In genomic region chr19:41992971-41993370, GRCm38 (mm10) we compare ENCODE assay signal across 26 mouse cellular contexts. TPM values are rescaled to one million over a fixed set of nuclear protein-coding genes. Genes with fewer than 3 reads are reported as not detected.
DNase-seq lines count a peak whose midpoint lies in the region; ATAC-seq and TF ChIP-seq lines count a peak whose summit lies in the region.
"Had no signal": no experiment of that assay in that cellular context is flagged by ENCODE, and none has a peak within 500 bp of the region (broad histone marks: within the 10 kb centered on the region; RNA-seq: fewer than 3 reads in every experiment).

No protein-coding gene starts in this region.

- H3K4me3 ChIP-seq in gastrocnemius, adult 2 months, result no peak overlapping the region
- H3K4me3 ChIP-seq in kidney, postnatal 0 days (replicated peaks; ENCODE audit: low read depth, low read length), result no peak overlapping the region
- no peak overlapping the region for H3K4me3 ChIP-seq in stomach, embryonic 15.5 days (replicated peaks)
- no peak overlapping the region for H3K4me3 ChIP-seq in stomach, postnatal 0 days (ENCODE audit: low read depth, low read length)
- no peak overlapping the region for H3K4me3 ChIP-seq in myocyte
- H3K4me3 ChIP-seq: embryonic facial prominence, embryonic 15.5 days; forebrain, embryonic 13.5 days; heart, embryonic 15.5 days; hindbrain, embryonic 12.5 days; midbrain, embryonic 13.5 days had no signal

- peak overlapping the region; percentile 6; the same call in 1 of the 2 replicates for H3K4me2 ChIP-seq in kidney, postnatal 0 days (ENCODE audit: low read length)
- no peak overlapping the region for H3K4me2 ChIP-seq in stomach, embryonic 15.5 days
- H3K4me2 ChIP-seq in stomach, postnatal 0 days (replicated peaks; ENCODE audit: low read depth), result no peak overlapping the region
- H3K4me2 ChIP-seq in myocyte (ENCODE audit: low read depth), result peak overlapping the region; percentile 71
- H3K4me2 ChIP-seq: embryonic facial prominence, embryonic 15.5 days; forebrain, embryonic 13.5 days; heart, embryonic 15.5 days; hindbrain, embryonic 12.5 days; midbrain, embryonic 13.5 days had no signal

- no peak overlapping the region for H3ac ChIP-seq in myocyte (ENCODE audit: control insufficient read depth, insufficient read length)

- peaks cover 32% of the 10 kb centered on the region for H3K4me1 ChIP-seq in kidney, postnatal 0 days (replicated peaks; ENCODE audit: insufficient read depth, low read length)
- peaks cover 15% of the 10 kb centered on the region for H3K4me1 ChIP-seq in stomach, embryonic 15.5 days
- peaks cover 4% of the 10 kb centered on the region; the same call in 1 of the 2 replicates for H3K4me1 ChIP-seq in stomach, postnatal 0 days (replicated peaks; ENCODE audit: control insufficient read depth, insufficient read depth)

- H3K27me3 ChIP-seq in kidney, postnatal 0 days (ENCODE audit: insufficient read depth, low read length), result no peaks in the 10 kb centered on the region
- no peaks in the 10 kb centered on the region for H3K27me3 ChIP-seq in stomach, embryonic 15.5 days (replicated peaks)
- no peaks in the 10 kb centered on the region for H3K27me3 ChIP-seq in stomach, postnatal 0 days (ENCODE audit: control insufficient read depth, insufficient read depth, low read length)
- H3K27me3 ChIP-seq in myocyte (ENCODE audit: control insufficient read depth, insufficient read depth, insufficient read length), result no peaks in the 10 kb centered on the region
- H3K27me3 ChIP-seq: embryonic facial prominence, embryonic 15.5 days; forebrain, embryonic 13.5 days; heart, embryonic 15.5 days; hindbrain, embryonic 12.5 days; midbrain, embryonic 13.5 days had no signal

- peaks cover 91% of the 10 kb centered on the region for H3K79me2 ChIP-seq in myocyte (ENCODE audit: control insufficient read depth, insufficient read depth)

- H3K9ac ChIP-seq in kidney, postnatal 0 days (ENCODE audit: low read depth, low read length), result no peak overlapping the region
- no peak overlapping the region for H3K9ac ChIP-seq in stomach, embryonic 15.5 days
- H3K9ac ChIP-seq in stomach, postnatal 0 days (ENCODE audit: low read length), result no peak overlapping the region
- H3K9ac ChIP-seq: embryonic facial prominence, embryonic 15.5 days; heart, embryonic 15.5 days; hindbrain, embryonic 12.5 days; midbrain, embryonic 13.5 days had no signal

- no peak for TF ChIP-seq POLR2A in myocyte (IDR thresholded peaks at IDR 0.05; ENCODE audit: insufficient read length, low read depth)

- intact Hi-C loops in gastrocnemius, adult 2 months (cut with DNase I), result no loop called here

- TF ChIP-seq CTCF in gastrocnemius, adult 2 months (IDR thresholded peaks at IDR 0.05), result no peak
- no peak for TF ChIP-seq CTCF in kidney, postnatal 0 days (IDR thresholded peaks at IDR 0.05; ENCODE audit: low read depth)
- TF ChIP-seq CTCF in stomach, postnatal 0 days (IDR thresholded peaks at IDR 0.05; ENCODE audit: low read depth), result no peak

- H3K36me3 ChIP-seq in kidney, postnatal 0 days (ENCODE audit: insufficient read depth, low read length), result no peaks in the 10 kb centered on the region
- H3K36me3 ChIP-seq in stomach, embryonic 15.5 days, result no peaks in the 10 kb centered on the region
- no peaks in the 10 kb centered on the region for H3K36me3 ChIP-seq in stomach, postnatal 0 days (ENCODE audit: control insufficient read depth, insufficient read depth, low read length)
- peaks cover 7% of the 10 kb centered on the region for H3K36me3 ChIP-seq in myocyte (ENCODE audit: control insufficient read depth, insufficient read depth)
- H3K36me3 ChIP-seq: embryonic facial prominence, embryonic 15.5 days; heart, embryonic 15.5 days; hindbrain, embryonic 12.5 days; midbrain, embryonic 13.5 days had no signal

- no peaks in the 10 kb centered on the region for H3K9me3 ChIP-seq in kidney, postnatal 0 days (replicated peaks; ENCODE audit: low read length)
- H3K9me3 ChIP-seq in stomach, embryonic 15.5 days, result no peaks in the 10 kb centered on the region
- H3K9me3 ChIP-seq in stomach, postnatal 0 days (ENCODE audit: control insufficient read depth, low read length), result no peaks in the 10 kb centered on the region
- H3K9me3 ChIP-seq: embryonic facial prominence, embryonic 15.5 days; forebrain, embryonic 13.5 days; heart, embryonic 15.5 days; hindbrain, embryonic 12.5 days; megakaryocyte, embryonic 14.5 days; midbrain, embryonic 13.5 days had no signal

- DNase-seq in gastrocnemius, adult 2 months, result no peak
- no peak for DNase-seq in gastrocnemius, postnatal 10 days
- no peak for DNase-seq in kidney, postnatal 0 days (ENCODE audit: low spot score)
- no peak for DNase-seq in kidney, postnatal 36 days
- no peak for DNase-seq in stomach, postnatal 0 days (ENCODE audit: low spot score)
- DNase-seq in thymus, adult 18-20 months, result no peak
- DNase-seq: cerebellum, adult 11-12 months; cerebellum, adult 9-11 months; thymus, postnatal 36 days had no signal

- ATAC-seq in kidney, postnatal 0 days (replicated peaks; ENCODE audit: low FRiP score, low read depth), result no peak
- ATAC-seq in stomach, embryonic 15.5 days (ENCODE audit: insufficient read depth, low FRiP score, low read depth), result no peak
- ATAC-seq in stomach, postnatal 0 days (ENCODE audit: low FRiP score, low TSS enrichment), result no peak
- ATAC-seq: forebrain, embryonic 13.5 days; hindbrain, postnatal 0 days; intestine, embryonic 16.5 days; midbrain, embryonic 13.5 days had no signal

- 69% methylated on average over 2 of the region's 2 CpGs for WGBS in kidney, postnatal 0 days
- 63% methylated on average over 2 of the region's 2 CpGs for WGBS in stomach, embryonic 15.5 days
- 41% methylated on average over 2 of the region's 2 CpGs for WGBS in stomach, postnatal 0 days

- peak overlapping the region; percentile 50 for H3K27ac ChIP-seq in gastrocnemius, adult 2 months
- peak overlapping the region; percentile 87 for H3K27ac ChIP-seq in kidney, postnatal 0 days
- peak overlapping the region; percentile 18; the same call in 1 of the 2 replicates for H3K27ac ChIP-seq in stomach, embryonic 15.5 days
- no peak overlapping the region for H3K27ac ChIP-seq in stomach, postnatal 0 days (replicated peaks)
- H3K27ac ChIP-seq: forebrain, embryonic 13.5 days; hindbrain, embryonic 12.5 days; midbrain, embryonic 13.5 days had no signal

- TF ChIP-seq EP300 in stomach, postnatal 0 days (optimal IDR thresholded peaks at IDR 0.05), result no peak

TF ChIP-seq in myocyte, 11 proteins besides CTCF, POLR2A, EP300 and RAD21:
- no peak for TF ChIP-seq REST (IDR thresholded peaks at IDR 0.05; ENCODE audit: insufficient read depth, insufficient read length)
- no peak for TF ChIP-seq CEBPB (IDR thresholded peaks at IDR 0.05; ENCODE audit: insufficient read depth, poor library complexity, severe bottlenecking)
- no peak for TF ChIP-seq TCF12 (IDR thresholded peaks at IDR 0.05; ENCODE audit: insufficient read depth, poor library complexity, severe bottlenecking)
TF ChIP-seq in myocyte: peak in this region for 0.

RNA-seq across cellular contexts. Expression of gene Ubtd1, which starts 11.4 kb away (rescaled TPM):
- 10 to 100 TPM; 14.5 to 15.1 TPM for total RNA-seq in gastrocnemius, adult 2 months (2021)
- 10 to 100 TPM; 23.3 to 27.6 TPM for total RNA-seq in gastrocnemius, postnatal 10 days (2021)
- 31.8 and 36.6 TPM in 2 replicates for polyA plus RNA-seq in kidney, postnatal 0 days (2015; fragmentation: Nextera tagmentation; extraction: Ambion mirVana)
- polyA plus RNA-seq in stomach, embryonic 15.5 days (2015; fragmentation: Nextera tagmentation; extraction: Ambion mirVana), result 14.1 and 16.6 TPM in 2 replicates
- 21.3 and 23.5 TPM in 2 replicates for polyA plus RNA-seq in stomach, postnatal 0 days (2015; fragmentation: Nextera tagmentation; extraction: Ambion mirVana)
- polyA plus RNA-seq in myocyte (2012; fragmentation: generic; extraction: Trizol), result 141 TPM

RNA-seq across cellular contexts. Expression of gene Mms19, which starts 12.0 kb away (rescaled TPM):
- 10 to 100 TPM in 1 of 2 experiments, 1 to 10 TPM in 1; 8.8 to 10.5 TPM for total RNA-seq in gastrocnemius, adult 2 months (2021)
- total RNA-seq in gastrocnemius, postnatal 10 days (2021), result 10 to 100 TPM in 1 of 2 experiments, 1 to 10 TPM in 1; 9.2 to 12.9 TPM
- polyA plus RNA-seq in kidney, postnatal 0 days (2015; fragmentation: Nextera tagmentation; extraction: Ambion mirVana), result 23.3 and 26.1 TPM in 2 replicates
- polyA plus RNA-seq in stomach, embryonic 15.5 days (2015; fragmentation: Nextera tagmentation; extraction: Ambion mirVana), result 28.2 and 32.1 TPM in 2 replicates
- 10.2 and 11.7 TPM in 2 replicates for polyA plus RNA-seq in stomach, postnatal 0 days (2015; fragmentation: Nextera tagmentation; extraction: Ambion mirVana)
- 34.2 TPM for polyA plus RNA-seq in myocyte (2012; fragmentation: generic; extraction: Trizol)

RNA-seq across cellular contexts. Expression of gene Ankrd2, which starts 42.8 kb away (rescaled TPM):
- total RNA-seq in gastrocnemius, adult 2 months (2021), result 100 to 1,000 TPM; 154 to 235 TPM
- total RNA-seq in gastrocnemius, postnatal 10 days (2021), result 10 to 100 TPM; 65.0 to 72.7 TPM
- 0.11 and 0.13 TPM in 2 replicates for polyA plus RNA-seq in kidney, postnatal 0 days (2015; fragmentation: Nextera tagmentation; extraction: Ambion mirVana)
- 0.32 and 0.40 TPM in 2 replicates for polyA plus RNA-seq in stomach, embryonic 15.5 days (2015; fragmentation: Nextera tagmentation; extraction: Ambion mirVana)
- polyA plus RNA-seq in stomach, postnatal 0 days (2015; fragmentation: Nextera tagmentation; extraction: Ambion mirVana), result 0.11 and 0.12 TPM in 2 replicates
- 110 TPM for polyA plus RNA-seq in myocyte (2012; fragmentation: generic; extraction: Trizol)
- total RNA-seq: layer of hippocampus, postnatal 36 days had no signal
- polyA plus RNA-seq: heart, embryonic 15.5 days; hindbrain, embryonic 12.5 days; kidney, embryonic 14.5 days; large intestine, adult 2 months; small intestine, adult 2 months had no signal

RNA-seq across cellular contexts. Expression of gene Hoga1, which starts 52.4 kb away (rescaled TPM):
- total RNA-seq in gastrocnemius, adult 2 months (2021), result 1 to 10 TPM; 2.9 to 3.1 TPM
- total RNA-seq in gastrocnemius, postnatal 10 days (2021), result 1 to 10 TPM; 4.5 to 4.6 TPM
- polyA plus RNA-seq in kidney, postnatal 0 days (2015; fragmentation: Nextera tagmentation; extraction: Ambion mirVana), result 97.6 and 110 TPM in 2 replicates
- 2.3 and 4.0 TPM in 2 replicates for polyA plus RNA-seq in stomach, embryonic 15.5 days (2015; fragmentation: Nextera tagmentation; extraction: Ambion mirVana)
- 1.6 and 1.8 TPM in 2 replicates for polyA plus RNA-seq in stomach, postnatal 0 days (2015; fragmentation: Nextera tagmentation; extraction: Ambion mirVana)
- polyA plus RNA-seq in myocyte (2012; fragmentation: generic; extraction: Trizol), result 2.4 TPM

RNA-seq across cellular contexts. Expression of gene 4933411K16Rik, which starts 59.1 kb away (rescaled TPM):
- under 1 TPM; 0.28 to 0.33 TPM for total RNA-seq in gastrocnemius, adult 2 months (2021)
- under 1 TPM; 0.40 to 0.50 TPM for total RNA-seq in gastrocnemius, postnatal 10 days (2021)
- 0.34 and 0.38 TPM in 2 replicates for polyA plus RNA-seq in kidney, postnatal 0 days (2015; fragmentation: Nextera tagmentation; extraction: Ambion mirVana)
- not detected in 2 replicates for polyA plus RNA-seq in stomach, embryonic 15.5 days (2015; fragmentation: Nextera tagmentation; extraction: Ambion mirVana)
- polyA plus RNA-seq in stomach, postnatal 0 days (2015; fragmentation: Nextera tagmentation; extraction: Ambion mirVana), result not detected in 2 replicates
- polyA plus RNA-seq in myocyte (2012; fragmentation: generic; extraction: Trizol), result 0.30 TPM
- total RNA-seq: heart, postnatal 36 days had no signal
- polyA plus RNA-seq: forebrain, embryonic 13.5 days; heart, embryonic 15.5 days; hindbrain, embryonic 12.5 days; hindbrain, postnatal 0 days; limb, embryonic 11.5 days; midbrain, embryonic 13.5 days; small intestine, adult 2 months; stomach, embryonic 14.5 days had no signal

Comparison
In these comparisons a context has a peak if more than half of its experiments do, and no peak if none do; other contexts are left out.
1. H3K4me2 ChIP-seq: peak in kidney, postnatal 0 days (single experiment) and myocyte (single experiment); none in stomach, embryonic 15.5 days (single experiment) and stomach, postnatal 0 days (single experiment).
2. RNA of gene Ankrd2, which starts 42.8 kb away (polyA plus RNA-seq): 110 TPM in myocyte (single experiment); 0.32 to 0.40 TPM in stomach, embryonic 15.5 days, 0.11 to 0.12 TPM in stomach, postnatal 0 days and 0.11 to 0.13 TPM in kidney, postnatal 0 days; every median in the first group is over 10 times any median in the second.